Mouse (Mus musculus): ENCODE results near the gene Ripor2. TPM values are rescaled to one million over a fixed set of nuclear protein-coding genes. Genes with fewer than 3 reads are reported as not detected.

Gene Ripor2
- polyA plus RNA-seq, 1 experiment, result 2.0 TPM

- TF ChIP-seq POLR2A (IDR thresholded peaks at IDR 0.05; ENCODE audit: low read depth, low read length) (no peak), CTCF (IDR thresholded peaks at IDR 0.05; ENCODE audit: extremely low read depth, insufficient read length, insufficient replicate concordance, low read depth, low read length) (no peak)
- H3K4me3 ChIP-seq (ENCODE audit: low read depth, low read length), result no peak overlapping the region
- H3K4me1 ChIP-seq (ENCODE audit: control insufficient read depth, insufficient read depth, insufficient read length, low read length), result peaks cover 6% of the 10 kb centered on the region; the same call in 1 of the 2 replicates
- no peaks in the 10 kb centered on the region for H3K27me3 ChIP-seq (ENCODE audit: control insufficient read depth, insufficient read depth, low read length)
- H3K36me3 ChIP-seq (ENCODE audit: control insufficient read depth, insufficient read depth, low read length), result no peaks in the 10 kb centered on the region
- H3K27ac ChIP-seq (ENCODE audit: insufficient read depth, low read depth, low read length), result no peak overlapping the region
- WGBS, result 63% methylated on average over 11 of the region's 11 CpGs
Observed at GRCm38 (mm10) chr13:24599631-24600041, 17.6 kb downstream of the Ripor2 start.

GRCm38 (mm10) chr13:24602978-24603377 is 21.0 kb downstream of the Ripor2 start:
- Histone ChIP-seq H3K4me1 (ENCODE audit: control insufficient read depth, insufficient read depth, insufficient read length, low read length) (peaks cover 2% of the 10 kb centered on the region; the same call in 1 of the 2 replicates), H3K27ac (ENCODE audit: insufficient read depth, low read depth, low read length) (peak overlapping the region; percentile 5), H3K4me3 (ENCODE audit: low read depth, low read length) (peak overlapping the region; percentile 3; the same call in 1 of the 2 replicates), H3K36me3 (ENCODE audit: control insufficient read depth, insufficient read depth, low read length) (no peaks in the 10 kb centered on the region), H3K27me3 (ENCODE audit: control insufficient read depth, insufficient read depth, low read length) (no peaks in the 10 kb centered on the region)
- TF ChIP-seq POLR2A (IDR thresholded peaks at IDR 0.05; ENCODE audit: low read depth, low read length), result no peak
- TF ChIP-seq CTCF (IDR thresholded peaks at IDR 0.05; ENCODE audit: extremely low read depth, insufficient read length, insufficient replicate concordance, low read depth, low read length), result no peak
- WGBS, result 13% methylated on average over 4 of the region's 4 CpGs

- H3K27ac ChIP-seq (ENCODE audit: insufficient read depth, low read depth, low read length), result 0 out of 2 replicates have a peak overlapping the region, but pooled peaks have one; percentile 0
- TF ChIP-seq POLR2A (IDR thresholded peaks at IDR 0.05; ENCODE audit: low read depth, low read length) (no peak), CTCF (IDR thresholded peaks at IDR 0.05; ENCODE audit: extremely low read depth, insufficient read length, insufficient replicate concordance, low read depth, low read length) (no peak)
- H3K4me3 ChIP-seq (ENCODE audit: low read depth, low read length), result peak overlapping the region; percentile 3; the same call in 1 of the 2 replicates
- no peaks in the 10 kb centered on the region for H3K36me3 ChIP-seq (ENCODE audit: control insufficient read depth, insufficient read depth, low read length)
- H3K27me3 ChIP-seq (ENCODE audit: control insufficient read depth, insufficient read depth, low read length), result no peaks in the 10 kb centered on the region
- H3K4me1 ChIP-seq (ENCODE audit: control insufficient read depth, insufficient read depth, insufficient read length, low read length), result peaks cover 2% of the 10 kb centered on the region; the same call in 1 of the 2 replicates
- 20% methylated on average over 11 of the region's 11 CpGs for WGBS
Observed at GRCm38 (mm10) chr13:24603591-24604009, 21.6 kb downstream of the Ripor2 start.

- H3K27me3 ChIP-seq (ENCODE audit: control insufficient read depth, insufficient read depth, low read length), result no peaks in the 10 kb centered on the region
- WGBS, result 31% methylated on average over 3 of the region's 4 CpGs
- H3K4me1 ChIP-seq (ENCODE audit: control insufficient read depth, insufficient read depth, insufficient read length, low read length), result peaks cover 2% of the 10 kb centered on the region; the same call in 1 of the 2 replicates
- no peak overlapping the region for H3K4me3 ChIP-seq (ENCODE audit: low read depth, low read length)
- H3K36me3 ChIP-seq (ENCODE audit: control insufficient read depth, insufficient read depth, low read length), result no peaks in the 10 kb centered on the region
- H3K27ac ChIP-seq (ENCODE audit: insufficient read depth, low read depth, low read length), result no peak overlapping the region
- TF ChIP-seq POLR2A (IDR thresholded peaks at IDR 0.05; ENCODE audit: low read depth, low read length) (no peak), CTCF (IDR thresholded peaks at IDR 0.05; ENCODE audit: extremely low read depth, insufficient read length, insufficient replicate concordance, low read depth, low read length) (no peak)
Observed at GRCm38 (mm10) chr13:24604096-24604495, 22.1 kb downstream of the Ripor2 start.

DNA sequence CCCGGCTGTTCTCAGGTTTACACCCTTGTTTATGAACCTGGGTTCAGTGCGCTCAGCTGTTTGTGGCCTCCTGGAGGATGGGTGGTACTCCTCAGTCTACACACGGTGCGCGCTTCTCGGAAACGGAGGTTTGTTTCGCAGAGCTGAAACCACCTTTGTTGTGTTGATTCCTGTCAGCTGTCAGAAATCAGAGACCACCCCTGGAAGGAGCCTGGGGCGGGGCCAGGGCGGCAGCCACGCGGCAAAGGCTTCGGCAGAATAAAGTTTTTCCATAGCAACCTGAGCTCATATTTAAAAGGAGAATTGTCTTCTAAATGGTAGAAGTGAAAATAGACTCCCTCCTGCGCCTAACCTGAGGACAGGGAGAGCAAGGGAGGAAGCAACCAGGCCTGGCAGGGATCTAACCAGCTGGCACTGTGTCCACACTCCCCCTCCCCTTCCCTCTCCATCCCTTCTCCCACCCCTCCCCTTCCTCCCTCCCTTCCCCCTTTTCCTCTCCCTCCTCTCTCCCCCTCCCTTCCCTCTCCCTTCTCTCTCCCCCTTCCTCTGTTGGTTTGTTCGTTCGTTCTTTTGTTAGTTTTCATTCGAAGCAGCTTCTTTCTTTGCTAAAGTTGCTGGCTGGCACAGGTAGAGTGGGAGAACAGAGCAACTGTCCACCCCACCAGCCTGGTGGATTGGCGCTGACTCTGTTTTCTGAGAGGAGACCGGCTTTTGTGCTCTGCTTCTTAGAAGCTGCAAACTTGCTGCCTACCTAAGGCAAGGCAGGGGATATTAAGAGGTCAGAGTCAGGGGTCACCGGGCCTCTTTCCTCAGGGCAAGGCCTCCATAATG is 23.0 kb downstream of the Ripor2 start:
- Histone ChIP-seq H3K27me3 (ENCODE audit: control insufficient read depth, insufficient read depth, low read length) (no peaks in the 10 kb centered on the region), H3K27ac (ENCODE audit: insufficient read depth, low read depth, low read length) (no peak overlapping the region), H3K4me3 (ENCODE audit: low read depth, low read length) (no peak overlapping the region), H3K36me3 (ENCODE audit: control insufficient read depth, insufficient read depth, low read length) (no peaks in the 10 kb centered on the region), H3K4me1 (ENCODE audit: control insufficient read depth, insufficient read depth, insufficient read length, low read length) (peaks cover 2% of the 10 kb centered on the region; the same call in 1 of the 2 replicates)
- no peak for TF ChIP-seq POLR2A (IDR thresholded peaks at IDR 0.05; ENCODE audit: low read depth, low read length)
- TF ChIP-seq CTCF (IDR thresholded peaks at IDR 0.05; ENCODE audit: extremely low read depth, insufficient read length, insufficient replicate concordance, low read depth, low read length), result no peak
- 40% methylated on average over 20 of the region's 20 CpGs for WGBS

- WGBS, result 91% methylated on average over 5 of the region's 5 CpGs
- no peak overlapping the region for H3K27ac ChIP-seq (ENCODE audit: insufficient read depth, low read depth, low read length)
- no peak overlapping the region for H3K4me3 ChIP-seq (ENCODE audit: low read depth, low read length)
- H3K36me3 ChIP-seq (ENCODE audit: control insufficient read depth, insufficient read depth, low read length), result no peaks in the 10 kb centered on the region
- H3K27me3 ChIP-seq (ENCODE audit: control insufficient read depth, insufficient read depth, low read length), result no peaks in the 10 kb centered on the region
- peaks cover 2% of the 10 kb centered on the region; the same call in 1 of the 2 replicates for H3K4me1 ChIP-seq (ENCODE audit: control insufficient read depth, insufficient read depth, insufficient read length, low read length)
- TF ChIP-seq CTCF (IDR thresholded peaks at IDR 0.05; ENCODE audit: extremely low read depth, insufficient read length, insufficient replicate concordance, low read depth, low read length) (no peak), POLR2A (IDR thresholded peaks at IDR 0.05; ENCODE audit: low read depth, low read length) (no peak)
Observed at GRCm38 (mm10) chr13:24605755-24606154, 23.8 kb downstream of the Ripor2 start.

DNA sequence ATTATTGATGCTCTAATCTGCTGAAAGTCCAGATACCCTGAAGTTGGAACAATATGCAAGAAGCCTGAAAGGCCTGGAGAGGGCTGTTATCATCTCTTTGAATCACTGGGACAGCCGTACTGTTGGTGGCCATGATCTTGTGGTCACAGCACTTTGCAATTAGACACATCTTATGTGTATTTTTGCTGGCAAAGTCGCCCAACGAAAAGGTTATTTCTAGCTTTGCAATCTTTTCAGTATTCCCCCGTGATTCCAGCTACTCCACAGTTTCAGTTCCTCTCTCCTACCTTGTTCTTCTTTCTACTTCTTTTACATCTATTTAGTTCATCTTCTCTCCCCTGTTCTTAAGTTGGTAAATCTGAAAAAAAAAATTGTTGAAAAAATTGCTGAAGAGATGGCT is 26.0 kb downstream of the Ripor2 start:
- Histone ChIP-seq H3K4me3 (ENCODE audit: low read depth, low read length) (no peak overlapping the region), H3K4me1 (ENCODE audit: control insufficient read depth, insufficient read depth, insufficient read length, low read length) (peaks cover 2% of the 10 kb centered on the region; the same call in 1 of the 2 replicates), H3K36me3 (ENCODE audit: control insufficient read depth, insufficient read depth, low read length) (no peaks in the 10 kb centered on the region), H3K27ac (ENCODE audit: insufficient read depth, low read depth, low read length) (no peak overlapping the region), H3K27me3 (ENCODE audit: control insufficient read depth, insufficient read depth, low read length) (no peaks in the 10 kb centered on the region)
- 86% methylated on average over 4 of the region's 4 CpGs for WGBS
- TF ChIP-seq POLR2A (IDR thresholded peaks at IDR 0.05; ENCODE audit: low read depth, low read length), result no peak
